Mouse (Mus musculus): ENCODE data around the gene Spin4.

Spin4 gene

DNA sequence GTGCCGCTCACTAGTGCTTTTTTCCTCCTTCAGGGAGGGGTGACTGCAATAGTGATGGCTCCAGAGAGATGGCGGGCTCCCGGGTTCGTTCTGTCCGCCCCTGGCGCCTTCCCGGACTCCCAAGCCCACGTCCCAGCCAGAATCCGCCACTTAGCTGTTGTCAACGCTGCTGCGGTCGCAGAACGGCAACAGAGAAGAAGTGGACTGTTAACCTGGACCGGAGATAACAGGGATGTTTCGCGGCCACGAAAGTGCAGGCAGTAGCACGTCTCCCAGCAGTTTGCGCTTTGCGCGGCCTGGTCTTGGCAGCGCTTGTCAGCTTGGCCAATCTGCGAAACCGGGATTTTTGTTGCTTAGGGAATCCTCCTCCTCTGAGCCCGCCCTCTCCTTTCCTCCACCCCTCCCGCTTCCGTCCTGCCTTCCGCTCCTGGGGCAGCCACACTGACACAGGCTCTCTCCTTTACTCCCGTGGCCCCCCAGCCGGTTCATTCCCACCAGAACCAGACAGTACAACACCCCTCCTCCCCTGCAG lies at the start of gene Spin4:
TSS of gene Spin4 (minus strand) at position 322 of the 532 bp plus-strand sequence.
- peak; percentile 22 for DNase-seq (ENCODE audit: extremely low spot score, low read depth, low spot score)

DNA sequence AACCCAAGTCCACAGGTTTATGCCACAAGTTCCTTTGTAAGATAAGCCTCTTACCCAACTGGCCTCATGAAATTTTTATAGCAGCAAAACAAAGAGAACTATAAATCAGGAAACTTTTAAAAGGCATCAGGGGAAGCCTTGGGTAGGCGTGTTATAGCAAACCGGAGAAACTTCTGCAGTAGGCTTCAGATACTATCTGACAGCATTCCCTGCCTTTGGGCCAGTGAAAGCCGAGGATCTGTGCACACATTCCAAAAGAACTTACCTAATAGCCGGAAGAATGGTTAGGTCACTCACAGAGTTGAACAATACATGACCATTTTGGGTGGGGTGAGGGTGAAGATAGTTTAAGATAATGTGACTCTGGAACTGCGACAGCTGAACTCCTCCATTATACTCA lies 1.4 kb upstream of the Spin4 start:
- no peak for DNase-seq (ENCODE audit: extremely low spot score, low read depth, low spot score)

DNA sequence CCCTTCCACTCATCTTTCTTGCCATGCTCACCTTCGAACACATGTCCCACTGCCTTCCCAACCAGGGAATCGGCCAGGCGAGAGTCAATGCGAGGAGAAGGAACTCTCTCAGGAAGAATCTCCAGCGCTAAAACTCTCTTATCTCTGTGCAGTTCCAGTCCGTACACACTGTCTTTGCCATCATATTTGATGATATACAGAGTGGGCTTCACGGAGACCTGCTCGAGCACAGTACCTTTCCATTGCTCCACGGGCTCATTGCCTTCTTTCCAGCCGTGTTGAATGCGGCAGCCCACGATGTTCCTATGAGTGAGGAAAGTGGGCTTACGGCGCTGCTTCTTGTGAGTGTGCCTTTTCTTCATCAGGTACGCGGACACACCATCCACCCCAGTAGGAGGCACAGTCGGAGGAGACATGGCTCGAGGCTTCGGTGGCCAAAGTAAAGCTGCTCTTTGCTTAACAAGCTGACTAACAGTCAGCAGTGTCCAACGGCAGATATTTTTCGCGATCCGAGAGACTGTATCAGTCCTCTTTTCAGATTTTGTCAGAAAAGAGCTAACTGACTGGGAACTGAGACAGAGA lies 612 bp downstream of the Spin4 start:
- DNase-seq (ENCODE audit: extremely low spot score, low read depth, low spot score): no peak

DNA sequence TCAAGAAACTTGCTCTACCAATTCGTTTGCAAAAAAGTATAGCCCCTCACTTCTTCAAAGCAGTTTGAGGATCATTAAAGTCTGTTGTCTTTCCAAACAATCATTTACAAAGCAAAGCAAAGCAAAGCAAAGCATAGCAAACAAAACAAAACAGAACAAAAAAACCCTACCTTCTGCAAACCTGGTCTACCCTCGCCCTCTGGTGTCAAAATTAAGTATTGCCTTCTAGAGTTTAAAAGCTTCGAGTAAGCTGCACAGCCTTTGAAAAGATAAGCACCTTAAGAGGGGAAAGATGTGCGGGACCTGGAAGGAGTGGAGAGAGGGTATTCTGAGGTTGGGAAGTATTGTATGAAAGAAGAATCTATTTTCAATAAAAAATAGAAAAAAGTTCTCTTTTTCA lies 14.4 kb downstream of the Spin4 start:
- no peak for DNase-seq (ENCODE audit: extremely low spot score, low read depth, low spot score)

DNA sequence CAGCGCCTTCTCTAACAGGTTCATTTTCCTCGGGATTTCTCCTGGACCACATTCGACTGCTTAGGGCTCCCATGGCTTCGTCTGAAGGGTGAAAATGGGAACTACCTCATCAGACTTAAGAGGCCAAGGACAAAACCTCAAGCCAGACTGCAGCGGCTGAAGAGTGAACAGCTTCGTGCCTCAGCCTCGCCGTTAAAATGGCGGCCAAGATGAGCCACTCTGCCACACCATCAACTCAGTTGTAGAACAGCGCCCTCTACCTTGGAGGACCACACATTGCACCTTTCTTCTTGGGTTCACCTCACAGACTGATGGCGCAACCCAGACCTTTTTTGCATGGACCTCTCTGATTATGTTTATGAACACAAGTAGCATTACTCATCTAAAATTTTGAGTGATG lies 27.6 kb downstream of the Spin4 start:
- DNase-seq (ENCODE audit: extremely low spot score, low read depth, low spot score): no peak

DNA sequence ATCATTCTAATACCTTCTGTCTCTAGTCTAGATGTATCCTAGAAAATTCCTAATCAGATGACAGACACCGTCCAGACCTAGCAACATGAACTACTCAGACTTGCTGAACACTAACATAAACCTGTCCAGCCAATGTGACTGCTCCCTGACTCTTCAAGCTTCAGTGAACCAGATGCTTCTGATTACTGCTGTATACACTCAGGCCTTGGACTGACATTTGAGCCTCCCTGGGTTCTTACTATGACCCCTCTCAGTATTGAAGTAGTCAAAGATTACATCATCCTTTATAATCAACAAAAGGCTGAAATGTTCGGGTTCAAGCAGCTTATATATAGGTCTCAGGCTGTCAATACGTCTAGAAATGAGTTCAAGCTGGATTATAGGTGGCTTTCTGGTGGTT lies 32.4 kb downstream of the Spin4 start:
- DNase-seq (ENCODE audit: extremely low spot score, low read depth, low spot score): no peak

DNA sequence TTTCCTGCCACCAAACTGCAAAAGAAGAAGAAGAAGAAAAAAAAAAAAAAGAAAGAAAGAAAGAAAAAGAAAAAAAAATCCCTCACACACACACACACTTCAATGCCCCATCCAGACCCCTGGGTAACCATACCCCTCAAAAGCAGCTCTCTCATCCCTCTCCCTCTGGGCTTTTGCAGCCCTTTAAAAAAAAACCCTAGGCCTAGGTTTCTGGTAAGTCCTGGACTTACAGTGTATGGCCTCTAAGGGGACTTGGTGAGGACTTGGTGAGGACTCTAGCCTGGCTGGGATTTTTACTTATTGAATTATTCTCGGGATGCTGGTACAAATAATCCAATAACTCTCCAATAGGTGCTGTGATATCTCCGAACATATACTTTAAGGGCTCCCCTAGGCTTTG lies 35.6 kb downstream of the Spin4 start:
- DNase-seq (ENCODE audit: extremely low spot score, low read depth, low spot score): no peak

DNA sequence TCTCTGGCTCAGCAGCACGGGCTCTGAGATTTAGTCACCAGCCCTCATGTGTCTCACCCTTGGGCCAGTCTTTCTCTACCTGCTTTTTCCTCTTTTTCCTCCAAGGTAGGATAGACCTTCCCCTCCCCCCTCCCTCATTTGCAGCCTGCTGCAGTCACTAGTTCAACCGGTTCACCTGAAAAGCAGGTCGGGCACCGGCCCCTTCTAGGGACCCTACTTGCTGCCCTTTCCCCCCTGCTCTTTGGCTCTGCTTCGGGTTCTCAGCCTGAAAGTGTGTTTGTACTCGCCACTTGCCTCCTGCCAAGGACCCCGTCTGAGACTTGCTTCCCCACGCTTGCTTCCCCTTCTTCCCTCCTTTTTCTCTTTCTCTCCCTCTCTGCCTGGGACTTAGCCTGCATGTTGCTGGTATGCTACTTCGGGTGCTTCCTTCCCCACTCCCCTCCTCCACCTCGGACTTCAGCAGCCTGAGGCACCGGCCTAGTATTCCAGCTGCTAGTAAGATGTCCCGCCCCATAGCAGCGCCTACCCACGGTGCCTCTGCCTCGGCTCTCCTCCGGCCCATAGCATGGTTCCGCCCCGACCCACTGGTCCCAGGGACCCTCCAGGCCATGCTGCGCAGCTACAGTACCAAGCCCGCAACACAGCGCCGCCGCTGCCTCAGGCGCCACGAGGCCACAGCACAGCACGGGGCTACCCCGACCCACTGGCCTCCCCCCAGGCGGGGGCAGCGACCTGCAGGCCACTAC lies 36.2 kb downstream of the Spin4 start:
- DNase-seq (ENCODE audit: extremely low spot score, low read depth, low spot score): no peak

Measured in hindlimb bud, embryonic 11.5 days (tissue).